Mouse (Mus musculus): Measurements from ENCODE around the gene Wrb. TPM values are rescaled to one million over a fixed set of nuclear protein-coding genes. Genes with fewer than 3 reads are reported as not detected.
"Not testable (repeated sequence)": the region's sequence is repeated elsewhere in the genome, so short reads cannot be mapped to it uniquely, and the experiment has no call there.

Gene Wrb
- polyA plus RNA-seq, 1 experiment from 2014 or later, result 66.7 TPM

DNA sequence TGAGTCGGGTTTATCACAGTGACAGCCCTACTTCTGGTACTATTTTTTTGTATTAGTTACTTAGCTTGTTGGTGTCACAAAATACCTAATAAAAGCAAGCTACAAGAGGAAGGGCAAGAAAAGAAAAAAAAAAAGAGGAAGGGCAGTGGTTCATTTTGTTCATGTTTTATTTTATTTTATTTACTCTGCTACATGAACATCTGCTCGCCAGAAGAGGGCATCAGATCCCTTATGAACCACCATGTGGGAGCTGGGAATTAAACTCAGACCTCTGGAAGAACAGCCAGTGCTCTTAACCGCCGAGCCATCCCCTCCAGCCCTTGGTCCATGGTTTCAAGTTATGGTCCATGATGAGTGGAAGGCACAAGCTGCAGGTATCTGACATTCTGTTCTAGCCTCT, 30.5 kb upstream of the Wrb start:
- Histone ChIP-seq H3K4me3 (ENCODE audit: control insufficient read depth in 1 of 2, insufficient read depth in 1 of 2, low read depth in 1 of 2, low read length in 2 of 2) (no peak overlapping the region), H3K4me2 (ENCODE audit: low read length) (no peak overlapping the region), H3K9me3 (ENCODE audit: control insufficient read depth, low read length) (no peaks in the 10 kb centered on the region), H3K27ac (replicated peaks in 1 of 2; ENCODE audit: control insufficient read depth in 1 of 2, insufficient read depth in 1 of 2, low read depth in 2 of 2, low read length in 2 of 2) (peak overlapping the region in 1 of 2 experiments; percentile 38; a peak in 1 of 4 replicates), H3K9ac (ENCODE audit: low read length) (no peak overlapping the region), H3K36me3 (ENCODE audit: control insufficient read depth, insufficient read depth, low read length) (0 out of 2 replicates have a peak, but pooled peaks cover 4% of the 10 kb centered on the region), H3K4me1 (ENCODE audit: control insufficient read depth in 2 of 2, insufficient read depth in 2 of 2, low read length in 2 of 2) (peaks cover 4 to 8% of the 10 kb centered on the region in 2 experiments; a peak in 1 of 4 replicates), H3K27me3 (ENCODE audit: control insufficient read depth, insufficient read depth, low read length) (no peaks in the 10 kb centered on the region)
- WGBS, result 53% methylated on average over 4 of the region's 4 CpGs
- ATAC-seq (ENCODE audit: insufficient number of reproducible peaks, insufficient read depth, low FRiP score, low read depth), result no peak

DNA sequence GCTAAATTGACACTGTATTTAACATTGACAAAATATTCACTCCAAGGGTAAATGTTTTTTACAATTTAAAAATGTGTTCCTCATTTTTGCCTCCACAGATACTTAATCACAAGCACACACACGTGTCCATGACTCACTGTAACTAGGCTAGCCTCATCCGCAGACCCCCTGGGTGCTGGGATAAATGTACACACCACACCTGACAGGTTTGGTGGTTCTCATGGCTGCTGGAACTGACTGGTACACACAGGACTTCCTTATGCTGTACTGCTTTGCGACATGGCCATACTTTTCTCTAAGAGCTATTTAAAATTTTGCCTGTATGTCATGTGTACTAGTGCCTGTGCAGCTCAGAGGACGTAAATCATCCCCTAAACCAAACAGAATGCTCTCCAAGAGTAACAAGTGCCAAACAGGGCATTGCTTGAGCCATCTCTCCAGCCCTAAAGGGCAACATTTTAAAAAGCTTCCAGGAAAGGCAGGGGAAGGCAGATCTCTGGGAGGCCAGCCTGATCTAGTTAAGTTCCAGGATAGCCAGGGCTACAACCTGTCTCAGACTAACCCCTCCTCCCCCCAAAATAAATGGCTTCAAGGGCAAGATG, 25.1 kb upstream of the Wrb start:
- H3K9ac ChIP-seq (ENCODE audit: low read length), result no peak overlapping the region
- WGBS, result 77% methylated on average over 4 of the region's 4 CpGs
- no peak for ATAC-seq (ENCODE audit: insufficient number of reproducible peaks, insufficient read depth, low FRiP score, low read depth)
- H3K4me3 ChIP-seq (ENCODE audit: control insufficient read depth in 1 of 2, insufficient read depth in 1 of 2, low read depth in 1 of 2, low read length in 2 of 2), result no peak overlapping the region
- H3K4me2 ChIP-seq (ENCODE audit: low read length), result no peak overlapping the region
- H3K9me3 ChIP-seq (ENCODE audit: control insufficient read depth, low read length), result no peaks in the 10 kb centered on the region
- peaks cover 51% of the 10 kb centered on the region for H3K36me3 ChIP-seq (ENCODE audit: control insufficient read depth, insufficient read depth, low read length)
- H3K27ac ChIP-seq (replicated peaks in 1 of 2; ENCODE audit: control insufficient read depth in 1 of 2, insufficient read depth in 1 of 2, low read depth in 2 of 2, low read length in 2 of 2), result 0 out of 4 replicates have a peak overlapping the region, but pooled peaks of 1 of the 2 experiments have one; percentile 12
- no peaks in the 10 kb centered on the region for H3K27me3 ChIP-seq (ENCODE audit: control insufficient read depth, insufficient read depth, low read length)
- H3K4me1 ChIP-seq (ENCODE audit: control insufficient read depth in 2 of 2, insufficient read depth in 2 of 2, low read length in 2 of 2), result peaks cover 0 to under 1% of the 10 kb centered on the region in 2 experiments; a peak in 1 of 4 replicates

DNA sequence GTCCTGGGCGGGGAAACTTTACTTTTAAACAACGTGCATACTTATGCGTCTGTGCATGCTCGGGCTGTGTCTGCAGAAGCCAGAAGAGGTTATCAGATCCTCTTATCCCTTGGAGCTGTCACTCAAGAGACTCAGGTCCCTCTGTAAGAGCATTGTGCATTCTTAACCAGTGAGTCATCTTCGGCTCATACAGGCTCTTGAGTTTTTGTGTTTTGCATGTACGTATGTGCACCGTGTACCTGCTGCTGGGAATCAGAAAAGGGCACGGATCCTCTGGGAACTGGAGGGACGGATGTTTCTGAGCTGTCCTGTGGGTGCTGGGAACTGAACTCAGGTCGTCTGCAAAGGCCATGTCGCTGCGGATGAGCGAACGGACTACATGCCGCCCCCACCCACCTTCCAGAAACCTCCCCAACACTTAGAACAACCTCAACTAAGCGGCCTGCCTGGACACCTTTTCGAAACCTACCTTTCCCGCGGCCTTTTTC, 18.5 kb upstream of the Wrb start:
- no peak for ATAC-seq (ENCODE audit: insufficient number of reproducible peaks, insufficient read depth, low FRiP score, low read depth)
- WGBS, result under 1% methylated on average over 19 of the region's 19 CpGs
- H3K4me1 ChIP-seq (ENCODE audit: control insufficient read depth in 2 of 2, insufficient read depth in 2 of 2, low read length in 2 of 2), result peaks cover 2 to 20% of the 10 kb centered on the region in 2 experiments; a peak in 3 of 4 replicates
- no peaks in the 10 kb centered on the region for H3K9me3 ChIP-seq (ENCODE audit: control insufficient read depth, low read length)
- peaks cover 47% of the 10 kb centered on the region for H3K36me3 ChIP-seq (ENCODE audit: control insufficient read depth, insufficient read depth, low read length)
- peak overlapping the region; percentile 91 for H3K4me2 ChIP-seq (ENCODE audit: low read length)
- H3K27me3 ChIP-seq (ENCODE audit: control insufficient read depth, insufficient read depth, low read length), result no peaks in the 10 kb centered on the region
- peak overlapping the region; percentile 99 for H3K9ac ChIP-seq (ENCODE audit: low read length)
- H3K4me3 ChIP-seq (ENCODE audit: control insufficient read depth in 1 of 2, insufficient read depth in 1 of 2, low read depth in 1 of 2, low read length in 2 of 2), result peak overlapping the region; percentile 90 to 96
- peak overlapping the region; percentile 97 to 98 for H3K27ac ChIP-seq (replicated peaks in 1 of 2; ENCODE audit: control insufficient read depth in 1 of 2, insufficient read depth in 1 of 2, low read depth in 2 of 2, low read length in 2 of 2)

DNA sequence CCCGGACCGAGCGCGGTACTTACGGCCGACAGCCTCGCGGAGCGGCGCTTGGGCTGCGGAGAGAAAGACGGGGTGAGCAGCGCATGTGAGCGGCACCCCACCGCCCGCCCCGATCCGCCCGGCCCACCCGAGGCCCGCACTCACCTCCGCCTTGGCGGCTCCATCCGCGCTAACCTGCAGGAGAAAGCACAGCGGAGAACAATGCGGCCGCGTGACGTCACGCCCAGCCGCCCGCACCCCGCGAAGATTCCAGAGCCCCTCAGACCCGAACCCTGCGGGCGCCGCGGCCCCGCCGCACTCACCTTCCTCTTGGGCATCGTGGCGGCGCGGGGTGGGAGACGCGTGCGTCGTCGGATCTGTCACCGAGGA, 17.9 kb upstream of the Wrb start:
- Histone ChIP-seq H3K27me3 (ENCODE audit: control insufficient read depth, insufficient read depth, low read length) (no peaks in the 10 kb centered on the region), H3K9me3 (ENCODE audit: control insufficient read depth, low read length) (no peaks in the 10 kb centered on the region), H3K4me1 (ENCODE audit: control insufficient read depth in 2 of 2, insufficient read depth in 2 of 2, low read length in 2 of 2) (peaks cover 2 to 20% of the 10 kb centered on the region in 2 experiments; a peak in 3 of 4 replicates), H3K36me3 (ENCODE audit: control insufficient read depth, insufficient read depth, low read length) (peaks cover 44% of the 10 kb centered on the region), H3K27ac (replicated peaks in 1 of 2; ENCODE audit: control insufficient read depth in 1 of 2, insufficient read depth in 1 of 2, low read depth in 2 of 2, low read length in 2 of 2) (peak overlapping the region; percentile 97 to 98), H3K4me3 (ENCODE audit: control insufficient read depth in 1 of 2, insufficient read depth in 1 of 2, low read depth in 1 of 2, low read length in 2 of 2) (peak overlapping the region; percentile 90 to 96), H3K9ac (ENCODE audit: low read length) (peak overlapping the region; percentile 99), H3K4me2 (ENCODE audit: low read length) (peak overlapping the region; percentile 91)
- under 1% methylated on average over 51 of the region's 52 CpGs for WGBS
- ATAC-seq (ENCODE audit: insufficient number of reproducible peaks, insufficient read depth, low FRiP score, low read depth), result peak; percentile 52

DNA sequence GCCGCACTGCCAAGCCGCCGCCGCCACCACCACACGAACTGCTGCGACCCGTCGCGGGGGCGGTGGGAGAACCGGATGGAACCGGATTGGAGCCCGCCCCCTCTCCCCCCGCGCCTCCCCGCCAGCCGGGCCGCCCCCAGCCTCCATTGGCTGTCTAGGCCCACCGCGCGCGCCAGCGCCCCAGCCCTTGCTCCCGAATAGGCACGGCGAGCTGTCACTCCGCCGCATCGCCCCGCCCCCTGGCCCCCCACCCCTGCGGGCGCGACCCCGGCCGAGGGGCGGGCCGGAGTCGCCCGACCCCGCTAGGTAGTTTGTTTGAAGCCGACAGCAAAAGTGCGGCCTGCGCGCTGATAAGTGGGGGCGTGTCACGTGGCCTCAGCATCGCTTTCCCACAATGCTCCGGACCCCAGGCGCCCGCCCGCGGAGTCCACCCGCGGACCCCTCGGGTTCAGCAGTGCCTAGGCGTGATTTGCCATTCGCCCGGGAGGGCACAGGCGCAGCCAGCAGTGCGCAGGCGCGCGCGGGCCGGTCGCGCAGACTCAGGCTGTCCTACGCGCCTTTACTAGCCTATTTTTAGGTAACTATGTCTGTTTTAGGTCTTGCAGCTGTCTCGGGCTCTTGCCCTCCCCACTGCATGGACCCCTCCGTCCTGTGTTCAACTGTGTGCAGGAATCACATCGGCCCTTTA, 17.4 kb upstream of the Wrb start, which contains the start of gene Hmgn1:
TSS of gene Hmgn1 (minus strand) at position 73 of the 688 bp plus-strand sequence.
- peaks cover 38% of the 10 kb centered on the region for H3K36me3 ChIP-seq (ENCODE audit: control insufficient read depth, insufficient read depth, low read length)
- peak within 1 kb of the TSS; percentile 97 to 99 for H3K27ac ChIP-seq (replicated peaks in 1 of 2; ENCODE audit: control insufficient read depth in 1 of 2, insufficient read depth in 1 of 2, low read depth in 2 of 2, low read length in 2 of 2)
- H3K9ac ChIP-seq (ENCODE audit: low read length), result peak within 1 kb of the TSS; percentile 99
- peaks cover 2 to 20% of the 10 kb centered on the region in 2 experiments; a peak in 3 of 4 replicates for H3K4me1 ChIP-seq (ENCODE audit: control insufficient read depth in 2 of 2, insufficient read depth in 2 of 2, low read length in 2 of 2)
- peak within 1 kb of the TSS; percentile 90 to 96 for H3K4me3 ChIP-seq (ENCODE audit: control insufficient read depth in 1 of 2, insufficient read depth in 1 of 2, low read depth in 1 of 2, low read length in 2 of 2)
- ATAC-seq (ENCODE audit: insufficient number of reproducible peaks, insufficient read depth, low FRiP score, low read depth), result peak; percentile 98
- H3K9me3 ChIP-seq (ENCODE audit: control insufficient read depth, low read length), result no peaks in the 10 kb centered on the region
- under 1% methylated on average over 57 of the region's 72 CpGs for WGBS
- no peaks in the 10 kb centered on the region for H3K27me3 ChIP-seq (ENCODE audit: control insufficient read depth, insufficient read depth, low read length)
- peak within 1 kb of the TSS; percentile 91 for H3K4me2 ChIP-seq (ENCODE audit: low read length)

DNA sequence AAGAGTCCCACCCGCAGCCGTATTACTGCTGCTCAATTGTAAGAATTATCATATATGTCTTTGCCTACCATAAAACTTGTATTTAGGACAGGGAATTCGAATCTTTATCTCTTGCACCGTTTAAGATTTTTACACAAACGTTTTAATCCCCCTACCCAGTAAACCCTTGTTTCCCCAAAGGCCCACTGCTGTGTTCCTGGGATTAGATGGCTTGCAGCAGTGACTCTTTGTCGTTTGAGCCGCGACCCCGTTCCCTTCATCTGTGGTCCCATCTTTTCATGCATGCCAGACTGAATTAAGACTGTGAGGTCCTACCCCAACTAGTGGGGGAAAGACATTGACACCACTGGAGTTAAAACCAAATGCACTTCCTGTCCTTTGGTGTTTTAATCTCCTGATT, 16.7 kb upstream of the Wrb start:
- H3K4me1 ChIP-seq (ENCODE audit: control insufficient read depth in 2 of 2, insufficient read depth in 2 of 2, low read length in 2 of 2), result peaks cover 2 to 20% of the 10 kb centered on the region in 2 experiments; a peak in 3 of 4 replicates
- H3K9ac ChIP-seq (ENCODE audit: low read length), result peak overlapping the region; percentile 82
- 4% methylated on average over 9 of the region's 9 CpGs for WGBS
- H3K27me3 ChIP-seq (ENCODE audit: control insufficient read depth, insufficient read depth, low read length), result no peaks in the 10 kb centered on the region
- peak overlapping the region; percentile 78 for H3K4me2 ChIP-seq (ENCODE audit: low read length)
- H3K27ac ChIP-seq (replicated peaks in 1 of 2; ENCODE audit: control insufficient read depth in 1 of 2, insufficient read depth in 1 of 2, low read depth in 2 of 2, low read length in 2 of 2), result peak overlapping the region; percentile 97 to 99
- H3K4me3 ChIP-seq (ENCODE audit: control insufficient read depth in 1 of 2, insufficient read depth in 1 of 2, low read depth in 1 of 2, low read length in 2 of 2), result peak overlapping the region; percentile 77 to 96
- no peaks in the 10 kb centered on the region for H3K9me3 ChIP-seq (ENCODE audit: control insufficient read depth, low read length)
- ATAC-seq (ENCODE audit: insufficient number of reproducible peaks, insufficient read depth, low FRiP score, low read depth), result no peak
- peaks cover 32% of the 10 kb centered on the region for H3K36me3 ChIP-seq (ENCODE audit: control insufficient read depth, insufficient read depth, low read length)

DNA sequence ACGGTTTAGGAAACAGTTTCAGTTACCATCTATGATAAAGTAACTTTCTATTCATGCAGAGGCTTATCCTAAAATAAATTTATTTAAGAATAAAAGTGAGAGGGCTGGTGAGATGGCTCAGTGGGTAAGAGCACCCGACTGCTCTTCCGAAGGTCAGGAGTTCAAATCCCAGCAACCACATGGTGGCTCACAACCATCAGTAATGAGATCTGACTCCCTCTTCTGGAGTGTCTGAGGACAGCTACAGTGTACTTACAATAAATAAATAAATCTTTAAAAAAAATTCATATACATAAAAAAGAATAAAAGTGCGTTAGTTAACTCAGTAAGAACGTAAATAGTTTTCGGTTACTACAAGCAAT, 478 bp upstream of the Wrb start:
- peaks cover 18 to 30% of the 10 kb centered on the region in 2 experiments for H3K4me1 ChIP-seq (ENCODE audit: control insufficient read depth in 2 of 2, insufficient read depth in 2 of 2, low read length in 2 of 2)
- WGBS, result 28% methylated on average over 6 of the region's 6 CpGs
- H3K9ac ChIP-seq (ENCODE audit: low read length); H3K36me3 ChIP-seq (ENCODE audit: control insufficient read depth, insufficient read depth, low read length); H3K27ac ChIP-seq (replicated peaks in 1 of 2; ENCODE audit: control insufficient read depth in 1 of 2, insufficient read depth in 1 of 2, low read depth in 2 of 2, low read length in 2 of 2); ATAC-seq (ENCODE audit: insufficient number of reproducible peaks, insufficient read depth, low FRiP score, low read depth); H3K9me3 ChIP-seq (ENCODE audit: control insufficient read depth, low read length); H3K27me3 ChIP-seq (ENCODE audit: control insufficient read depth, insufficient read depth, low read length): not testable (repeated sequence)
- peak overlapping the region; percentile 18; the same call in 1 of the 2 replicates for H3K4me2 ChIP-seq (ENCODE audit: low read length)
- peak overlapping the region in 1 of 2 experiments; percentile 67; a peak in 2 of 4 replicates for H3K4me3 ChIP-seq (ENCODE audit: control insufficient read depth in 1 of 2, insufficient read depth in 1 of 2, low read depth in 1 of 2, low read length in 2 of 2)
